11 mouse cellular contexts compared by ENCODE assay signal in genomic region chr10:98007037-98007436, GRCm38 (mm10).
A peak's percentile ranks its signal among the peaks of the same experiment; 100 is the strongest.
DNase-seq lines count a peak whose midpoint lies in the region; ATAC-seq and TF ChIP-seq lines count a peak whose summit lies in the region.
"Had no signal": no experiment of that assay in that cellular context is flagged by ENCODE, and none has a peak within 500 bp of the region (broad histone marks: within the 10 kb centered on the region; RNA-seq: fewer than 3 reads in every experiment).

No protein-coding gene starts in this region.

- no peak overlapping the region for H3K4me2 ChIP-seq in forebrain, postnatal 0 days (ENCODE audit: low read depth)
- no peak overlapping the region for H3K4me2 ChIP-seq in midbrain, embryonic 16.5 days (ENCODE audit: low read length)

- no peak overlapping the region; the same call in 1 of the 2 replicates for H3K27ac ChIP-seq in forebrain, postnatal 0 days (ENCODE audit: low read depth, low read length)
- no peak overlapping the region for H3K27ac ChIP-seq in midbrain, embryonic 16.5 days (ENCODE audit: low read length)

- H3K9me3 ChIP-seq in forebrain, postnatal 0 days (ENCODE audit: low read length), result no peaks in the 10 kb centered on the region
- no peaks in the 10 kb centered on the region for H3K9me3 ChIP-seq in midbrain, embryonic 16.5 days (replicated peaks; ENCODE audit: control insufficient read depth, low read length, poor library complexity, severe bottlenecking)

- H3K4me3 ChIP-seq in forebrain, postnatal 0 days (ENCODE audit: low read depth, low read length), result no peak overlapping the region
- H3K4me3 ChIP-seq in midbrain, embryonic 16.5 days (ENCODE audit: low read depth, low read length), result no peak overlapping the region
- H3K4me3 ChIP-seq: erythroblast, embryonic 14.5 days had no signal

- no peak overlapping the region for H3K9ac ChIP-seq in forebrain, postnatal 0 days
- no peak overlapping the region for H3K9ac ChIP-seq in midbrain, embryonic 16.5 days (ENCODE audit: low read depth, low read length)
- H3K9ac ChIP-seq: liver, postnatal 0 days had no signal

- no peaks in the 10 kb centered on the region for H3K27me3 ChIP-seq in forebrain, postnatal 0 days (ENCODE audit: insufficient read depth, low read length)
- no peaks in the 10 kb centered on the region for H3K27me3 ChIP-seq in midbrain, embryonic 16.5 days (ENCODE audit: control insufficient read depth, insufficient read depth, low read depth, low read length)

- no peak for TF ChIP-seq CTCF in forebrain, postnatal 0 days (IDR thresholded peaks at IDR 0.05; ENCODE audit: low read depth)

- H3K4me1 ChIP-seq in forebrain, postnatal 0 days (ENCODE audit: insufficient read depth), result no peaks in the 10 kb centered on the region; the same call in 1 of the 2 replicates
- peaks cover 4% of the 10 kb centered on the region; the same call in 1 of the 2 replicates for H3K4me1 ChIP-seq in midbrain, embryonic 16.5 days (ENCODE audit: control insufficient read depth, insufficient read depth, low read length)

- peak; percentile 25 to 60 for DNase-seq in layer of hippocampus, adult 18-20 months (ENCODE audit: low spot score in 2 of 2)
- DNase-seq in layer of hippocampus, adult 9-10 months (ENCODE audit: low spot score), result no peak
- DNase-seq in brain, embryonic 18.5 days (ENCODE audit: low read depth, low spot score), result peak; percentile 34
- DNase-seq in forebrain, postnatal 0 days, result peak; percentile 52
- no peak for DNase-seq in adrenal gland, adult 8-10 months
- DNase-seq in c-Kit-positive CD71-positive TER-119-positive erythroid progenitor cells, embryonic 14.5 days (ENCODE audit: low spot score), result no peak
- DNase-seq in testis, postnatal 10 days (ENCODE audit: low spot score), result no peak
- DNase-seq: gastrocnemius, postnatal 36 days; liver, postnatal 0 days had no signal

- H3K36me3 ChIP-seq in forebrain, postnatal 0 days (ENCODE audit: insufficient read depth), result no peaks in the 10 kb centered on the region
- H3K36me3 ChIP-seq in midbrain, embryonic 16.5 days (ENCODE audit: control insufficient read depth, insufficient read depth, low read length), result no peaks in the 10 kb centered on the region

- WGBS in forebrain, postnatal 0 days, result 14% methylated on average over 4 of the region's 4 CpGs
- 12% methylated on average over 4 of the region's 4 CpGs for WGBS in midbrain, embryonic 16.5 days

- ATAC-seq in forebrain, postnatal 0 days, result peak; percentile 86; the same call in 1 of the 2 replicates
- ATAC-seq in midbrain, embryonic 16.5 days, result peak; percentile 73; the same call in 1 of the 2 replicates
- ATAC-seq: liver, postnatal 0 days had no signal

Comparison
In these comparisons a context has a peak if more than half of its experiments do, and no peak if none do; other contexts are left out.
1. DNase-seq: peak in layer of hippocampus, adult 18-20 months (2 of 2), brain, embryonic 18.5 days (single experiment) and forebrain, postnatal 0 days (single experiment); none in layer of hippocampus, adult 9-10 months (single experiment), adrenal gland, adult 8-10 months (single experiment), c-Kit-positive CD71-positive TER-119-positive erythroid progenitor cells, embryonic 14.5 days (single experiment) and testis, postnatal 10 days (single experiment).